Mouse (Mus musculus) embryonic fibroblast, embryonic 13.5 days (primary cell): ENCODE results near the gene Srl.

Experiments used
- CTCF ChIP-seq: IDR thresholded peaks from 2 replicates; pipeline ENCODE4 v1.5.1; 2011; ENCODE audit warnings: mild to moderate bottlenecking, control low read depth, low read length, moderate library complexity, borderline replicate concordance; ENCODE audit not compliant: insufficient read depth
- POLR2A ChIP-seq: IDR thresholded peaks from 2 replicates; pipeline ENCODE4 v1.6.1; 2011; ENCODE audit warnings: low read depth, mild to moderate bottlenecking, control low read depth, low read length, moderate library complexity

DNA sequence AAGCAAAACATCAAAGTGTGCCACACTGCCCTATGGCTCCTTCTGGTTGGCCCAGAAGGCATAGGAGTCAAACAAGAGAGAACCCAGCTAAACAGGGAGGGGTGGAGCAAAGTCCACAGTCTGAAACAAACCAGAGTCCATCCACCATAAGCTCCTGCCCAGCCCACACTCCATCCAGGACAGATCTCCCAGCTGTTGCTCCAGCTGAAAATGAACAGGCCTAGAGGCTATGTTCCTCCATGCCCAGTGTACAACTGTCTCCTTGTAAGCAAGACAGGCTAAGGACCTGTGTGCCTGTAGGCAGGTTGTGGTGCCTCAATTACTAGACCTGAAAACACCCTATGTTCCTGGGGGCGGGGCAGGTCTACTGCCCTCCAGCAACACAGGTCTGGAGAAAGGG lies 15.5 kb upstream of the Srl start:
- TF ChIP-seq CTCF (no peak), POLR2A (no peak)
